Mouse (Mus musculus): ENCODE data around the gene Slit3.

The Slit3 gene

DNA sequence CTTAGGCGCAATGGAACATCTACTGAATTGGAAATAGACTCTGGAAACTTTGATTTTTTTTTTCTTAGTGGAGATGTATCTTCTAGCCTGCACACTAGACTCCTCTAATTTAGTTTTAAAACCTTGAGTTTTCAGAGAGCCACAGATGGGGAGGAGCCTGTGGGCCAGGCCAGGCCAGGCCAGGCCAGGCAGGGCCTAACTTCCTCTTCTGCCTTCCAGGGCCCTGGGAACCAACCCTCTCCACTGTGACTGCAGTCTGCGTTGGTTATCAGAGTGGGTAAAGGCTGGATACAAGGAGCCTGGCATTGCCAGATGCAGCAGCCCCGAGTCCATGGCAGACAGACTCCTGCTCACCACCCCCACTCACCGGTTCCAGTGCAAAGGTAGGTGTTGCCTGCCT, 539.9 kb downstream of the Slit3 start:
- no peak for DNase-seq

DNA sequence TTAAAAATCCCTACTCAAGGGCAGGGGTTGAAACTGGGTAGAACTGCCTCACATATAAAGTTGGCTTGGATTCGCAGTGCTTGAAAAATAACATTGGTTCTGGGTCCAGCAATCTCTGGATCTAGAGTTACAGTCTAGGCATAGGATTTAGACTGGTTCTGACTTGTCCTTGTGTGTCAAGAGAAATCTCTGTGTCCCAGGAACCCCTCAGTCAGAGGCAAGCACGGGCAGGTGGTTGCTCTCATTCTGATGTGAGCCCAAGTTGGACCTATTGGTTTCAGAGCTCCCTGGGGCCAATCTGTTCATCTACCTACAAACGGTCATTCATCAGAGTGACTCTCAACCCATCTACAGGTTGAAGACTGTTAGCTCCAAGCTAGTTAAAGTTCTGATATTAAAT, 541.9 kb downstream of the Slit3 start:
- DNase-seq = no peak

DNA sequence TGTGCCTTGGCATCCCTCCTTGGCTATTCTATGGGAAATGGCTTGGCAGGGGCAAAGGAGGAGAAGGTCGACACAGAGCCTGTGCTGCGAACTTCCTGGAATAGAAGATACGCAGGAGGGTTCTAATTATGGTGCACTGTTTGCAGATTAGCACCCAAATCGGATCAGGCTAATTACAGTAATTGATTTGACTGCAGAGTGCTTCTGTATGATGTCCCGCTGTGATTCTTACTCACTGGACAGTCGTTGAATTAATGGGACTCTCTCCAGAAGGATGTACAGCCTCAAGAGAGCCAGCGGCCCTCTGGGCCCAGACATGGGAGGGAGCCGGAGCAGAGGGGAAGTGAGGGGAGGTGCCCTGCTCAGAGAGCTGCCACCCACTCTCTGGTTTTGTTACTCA, 542.6 kb downstream of the Slit3 start:
- DNase-seq = no peak

DNA sequence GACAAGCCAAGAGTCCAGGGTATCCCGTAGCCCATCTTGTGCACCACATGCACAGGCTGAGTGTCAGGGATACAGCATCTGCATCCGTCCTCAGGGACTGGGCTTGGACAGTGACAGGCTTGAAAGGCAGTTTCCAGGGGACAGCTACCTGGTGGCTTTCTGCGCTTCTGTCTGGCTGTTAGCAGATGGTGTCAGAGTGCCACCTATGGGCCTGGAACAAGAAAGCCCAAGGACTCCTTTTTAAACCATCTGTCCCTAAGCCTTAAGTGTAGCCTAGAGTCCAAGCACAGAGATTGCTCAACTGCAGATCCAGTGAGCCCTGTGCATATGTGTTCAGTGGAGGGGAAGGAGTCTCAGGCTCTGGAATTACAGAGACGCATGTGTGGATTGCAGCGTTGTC, 544.0 kb downstream of the Slit3 start:
- peak; percentile 12 for DNase-seq

DNA sequence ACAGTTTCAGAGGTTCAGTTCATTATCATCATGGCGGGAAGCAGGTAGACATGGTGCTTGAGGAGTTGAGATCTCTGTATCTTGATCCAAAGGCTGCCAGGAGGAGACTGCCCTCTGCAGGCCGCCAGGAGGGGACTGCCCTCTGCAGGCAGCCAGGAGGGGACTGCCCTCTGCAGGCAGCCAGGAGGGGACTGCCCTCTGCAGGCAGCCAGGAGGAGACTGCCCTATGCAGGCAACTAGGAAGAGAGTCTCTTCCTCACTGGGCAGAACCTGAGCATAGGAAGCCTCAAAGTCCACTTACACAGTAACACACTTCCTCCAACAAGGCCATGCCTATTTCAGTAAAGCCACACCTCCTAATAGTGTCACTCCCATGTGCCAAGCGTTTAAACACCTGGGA, 546.4 kb downstream of the Slit3 start:
- peak; percentile 52 for DNase-seq

DNA sequence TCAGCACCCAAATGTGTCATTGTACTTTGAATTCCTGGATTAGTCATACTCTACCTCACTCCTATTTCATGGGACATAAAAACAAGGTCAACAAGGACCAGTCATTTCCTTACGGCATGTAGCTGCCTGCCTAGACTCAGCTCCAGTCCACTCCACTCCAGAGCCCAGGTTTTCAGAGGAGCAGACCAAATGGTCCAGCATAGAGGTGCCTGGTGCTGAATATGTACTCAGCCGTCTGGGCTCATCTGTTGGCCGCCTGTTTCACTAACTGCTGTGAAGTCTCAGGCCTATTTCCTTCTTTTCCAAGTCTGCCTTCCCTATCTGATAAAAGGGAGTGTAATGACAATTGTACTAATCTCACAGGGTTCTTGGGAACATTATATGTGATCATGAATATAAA, 547.1 kb downstream of the Slit3 start:
- DNase-seq = no peak

DNA sequence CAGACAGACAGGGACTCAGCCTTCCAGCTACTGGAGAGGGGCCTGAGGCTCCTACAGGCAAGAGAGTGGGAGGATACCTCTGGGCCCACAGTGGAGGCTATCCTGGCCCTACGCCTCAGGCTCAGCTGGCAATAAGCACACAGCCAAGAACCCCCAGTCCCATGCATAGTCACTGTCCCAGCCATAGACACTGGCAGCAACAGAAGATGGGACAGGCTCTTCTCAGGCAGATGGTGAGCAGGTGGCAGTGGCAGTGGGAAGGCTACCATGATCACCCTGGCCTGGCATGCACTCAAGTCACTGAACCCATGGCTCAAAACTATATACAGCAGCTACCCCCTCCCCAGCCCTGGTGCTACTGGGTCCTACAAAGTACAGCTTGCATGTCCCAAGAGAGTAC, 547.7 kb downstream of the Slit3 start:
- no peak for DNase-seq

DNA sequence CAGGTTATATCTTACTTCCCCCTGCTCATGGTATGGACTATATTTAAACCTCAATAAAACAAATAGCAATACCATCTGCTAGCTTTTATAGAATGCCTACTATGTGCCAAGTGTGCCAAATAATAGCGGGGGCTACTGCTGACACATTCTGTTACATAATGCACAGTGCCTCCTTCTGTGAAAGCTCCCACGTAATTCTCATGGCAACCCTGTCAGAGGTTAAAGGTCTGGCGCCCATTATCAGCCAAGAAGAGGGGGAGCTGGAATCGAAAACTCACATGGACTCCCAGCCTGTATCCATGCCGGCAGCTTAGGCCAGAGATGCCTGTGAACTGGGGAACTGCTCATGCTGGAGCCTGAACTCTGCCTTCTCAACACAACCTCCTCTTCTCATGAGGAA, 548.5 kb downstream of the Slit3 start:
- no peak for DNase-seq

DNA sequence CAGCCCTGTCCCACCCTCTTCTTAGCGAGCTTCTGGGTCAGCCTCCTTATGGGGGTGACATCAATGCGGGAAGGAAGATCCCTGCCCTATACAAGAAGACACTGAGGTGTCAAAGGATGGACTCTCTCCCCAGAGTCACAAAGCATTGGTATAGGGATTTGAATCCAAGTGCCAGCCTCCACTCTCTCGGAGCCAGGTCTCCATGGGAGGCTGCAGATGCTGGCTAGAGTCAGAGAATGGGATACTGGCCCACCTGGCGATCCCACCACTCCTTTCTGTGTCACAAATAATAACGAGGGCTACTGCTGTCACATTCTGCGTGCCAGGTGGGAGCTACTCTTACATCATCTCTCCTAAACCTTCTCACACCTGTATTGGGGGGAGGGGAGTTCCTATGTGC, 549.2 kb downstream of the Slit3 start:
- DNase-seq = no peak

DNA sequence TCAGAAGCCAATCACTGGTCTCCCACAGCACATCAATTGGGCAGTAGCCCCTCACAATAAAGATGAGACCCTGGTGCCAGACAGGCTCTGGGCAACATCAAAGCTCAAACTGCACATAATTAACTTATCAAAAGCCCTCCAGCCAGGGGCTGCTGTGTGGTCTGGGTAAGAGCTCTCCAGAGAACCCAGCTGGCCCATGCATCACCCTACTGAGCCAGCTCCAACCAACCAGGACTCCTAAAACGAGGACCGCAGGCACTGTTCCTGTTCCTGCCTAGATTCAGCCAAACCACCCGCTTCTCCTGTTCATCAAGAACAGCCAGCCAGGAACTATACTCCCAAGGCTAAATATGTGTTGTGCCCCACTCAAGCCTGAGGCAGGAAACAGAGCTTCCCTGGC, 549.7 kb downstream of the Slit3 start:
- no peak for DNase-seq

DNA sequence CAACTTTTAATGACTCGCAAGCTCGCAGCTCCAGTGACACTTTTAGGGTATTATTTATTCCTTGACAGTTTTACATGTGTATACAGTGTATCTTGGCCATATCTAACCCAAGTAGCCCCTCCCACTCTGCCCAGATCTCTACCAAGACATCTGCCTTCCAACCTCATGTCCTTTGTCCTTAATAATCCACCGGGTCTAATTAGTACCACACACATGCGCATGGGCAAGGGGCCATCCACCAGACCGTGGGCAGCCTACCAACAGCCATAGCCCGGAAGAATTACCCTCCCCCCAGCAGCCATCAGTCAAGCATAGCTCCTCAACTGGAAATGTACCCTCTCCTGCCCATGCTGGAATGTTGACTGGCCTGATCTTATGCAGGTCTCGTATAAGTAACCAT, 552.0 kb downstream of the Slit3 start:
- no peak for DNase-seq

DNA sequence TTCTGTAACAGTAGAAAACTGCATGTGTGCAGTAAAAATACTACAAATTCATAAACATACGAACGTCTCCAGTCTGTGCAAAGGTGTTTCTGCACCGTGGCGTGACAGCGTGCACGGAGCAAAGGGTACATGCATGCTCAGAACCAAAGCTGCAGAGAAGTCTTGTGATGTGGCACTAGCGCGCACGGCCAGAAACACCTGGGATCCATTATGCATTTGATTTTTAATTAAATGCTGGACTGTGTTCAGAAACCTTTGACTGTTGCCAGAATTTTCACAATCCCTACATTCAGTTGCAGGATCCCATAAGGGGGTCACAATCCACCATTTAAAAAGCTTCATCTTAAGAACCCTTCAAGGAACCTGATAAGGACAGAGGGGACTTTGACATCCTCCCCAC, 553.2 kb downstream of the Slit3 start:
- DNase-seq = no peak

DNA sequence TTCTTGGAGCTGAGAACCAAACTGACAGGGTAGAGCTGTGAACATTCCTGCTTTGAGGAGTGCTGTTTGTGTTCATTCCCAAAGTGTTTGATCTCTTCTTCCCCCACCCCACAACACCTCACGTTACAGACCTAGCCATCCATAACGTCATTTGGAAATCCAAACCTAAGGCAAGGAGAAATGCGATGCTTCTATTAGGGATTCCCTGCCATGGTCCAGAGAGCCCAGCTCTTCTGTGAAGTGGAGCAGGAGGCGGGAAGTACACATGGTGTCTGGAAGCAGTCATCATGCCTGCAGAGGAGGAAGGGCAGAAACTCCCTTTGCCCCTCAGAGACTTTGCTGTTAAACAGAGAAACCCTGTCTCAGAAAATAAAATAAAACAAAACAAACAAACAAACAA, 555.7 kb downstream of the Slit3 start:
- no peak for DNase-seq

DNA sequence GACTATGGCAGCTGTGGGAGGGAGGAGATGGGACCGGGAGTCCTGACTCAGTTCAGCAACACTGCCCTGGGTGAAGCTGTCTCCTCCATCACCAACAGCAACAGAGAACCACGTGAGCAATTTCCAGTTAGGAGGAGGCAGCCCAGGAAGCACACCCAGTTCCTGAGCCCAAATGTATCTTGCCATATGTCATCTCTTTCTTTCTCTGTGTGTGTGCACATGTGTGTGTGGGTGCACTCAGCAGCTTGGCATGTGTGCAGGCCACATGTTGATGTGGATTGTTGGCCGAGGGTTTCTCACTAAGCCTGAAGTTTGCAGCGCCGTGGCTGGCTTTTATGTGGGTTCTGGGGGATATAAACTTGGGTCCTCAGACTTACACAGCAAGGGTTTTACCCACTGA, 559.0 kb downstream of the Slit3 start:
- DNase-seq = no peak

DNA sequence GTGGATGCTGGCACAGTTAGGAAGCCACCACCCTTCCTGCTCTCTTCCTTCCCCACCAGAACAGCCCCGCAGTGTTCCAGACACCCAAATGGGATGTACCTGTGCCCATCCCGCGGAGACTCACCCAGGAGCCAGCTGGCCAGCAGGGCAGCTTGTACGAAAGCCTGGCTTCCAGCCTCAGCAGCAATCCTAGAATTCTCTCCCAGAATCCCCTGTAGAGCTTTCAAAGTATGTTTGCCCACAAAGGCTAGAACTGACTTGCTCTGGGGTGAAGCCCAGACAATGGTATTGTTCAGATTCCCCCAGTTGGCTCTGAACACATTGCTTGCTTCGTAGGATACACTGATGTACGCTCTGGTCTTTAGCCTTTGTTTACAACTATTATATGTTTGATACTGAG, 566.3 kb downstream of the Slit3 start:
- DNase-seq = no peak

DNA sequence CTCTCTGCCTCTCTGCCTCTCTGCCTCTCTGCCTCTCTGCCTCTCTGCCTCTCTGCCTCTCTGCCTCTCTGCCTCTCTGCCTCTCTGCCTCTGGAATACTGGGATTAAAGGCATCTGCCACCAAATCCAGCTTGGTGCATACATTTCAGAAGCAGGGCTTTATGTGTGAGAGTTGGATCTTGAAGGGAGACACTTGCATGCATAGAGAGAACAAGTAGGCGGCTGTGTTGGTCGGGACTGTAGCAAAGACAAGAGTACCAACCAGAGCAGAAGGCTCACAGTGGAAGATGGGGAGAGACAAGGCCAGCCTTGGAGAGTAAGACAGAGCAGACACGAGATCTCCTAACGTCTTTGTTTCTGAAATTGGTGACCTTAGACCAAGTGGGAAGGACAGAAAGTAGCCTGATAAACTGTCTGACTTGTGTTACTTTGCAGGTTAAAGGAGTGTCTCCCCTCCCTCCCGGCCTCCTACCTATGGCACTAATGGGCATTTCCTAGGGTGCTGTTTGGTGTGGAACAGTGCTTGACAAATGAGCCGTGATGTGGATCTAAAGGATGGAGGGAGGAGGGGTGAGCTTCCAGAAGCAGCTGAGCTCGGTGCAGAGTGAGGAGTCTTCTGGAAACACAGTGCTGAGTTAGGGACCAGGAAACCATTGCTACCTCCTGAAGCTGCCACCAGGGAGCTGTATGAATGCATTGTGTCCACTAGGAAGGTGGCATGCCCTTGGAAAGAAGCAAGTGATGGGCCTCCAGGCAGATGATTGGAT, 569.7 kb downstream of the Slit3 start:
- no peak for DNase-seq

DNA sequence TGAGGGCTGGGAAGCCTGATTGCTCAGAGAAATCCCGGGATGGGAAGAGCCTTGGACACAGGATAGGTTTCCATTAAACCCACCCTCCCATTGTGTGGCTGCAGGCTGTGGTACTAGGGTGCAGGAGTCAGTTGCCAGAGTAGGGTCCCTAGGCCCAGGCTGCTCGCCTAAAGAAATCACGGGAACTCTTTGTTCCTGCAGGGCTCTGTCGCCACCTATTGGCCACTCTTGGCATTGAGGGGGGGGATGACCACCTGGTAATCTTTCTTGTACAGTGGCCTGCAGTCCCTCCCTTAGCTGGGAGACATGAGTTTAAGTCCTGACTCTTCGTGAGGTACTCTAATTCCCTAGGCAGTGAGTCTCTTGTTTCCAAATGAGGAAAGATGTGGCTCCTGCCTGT, 572.1 kb downstream of the Slit3 start:
- peak; percentile 75 for DNase-seq

DNA sequence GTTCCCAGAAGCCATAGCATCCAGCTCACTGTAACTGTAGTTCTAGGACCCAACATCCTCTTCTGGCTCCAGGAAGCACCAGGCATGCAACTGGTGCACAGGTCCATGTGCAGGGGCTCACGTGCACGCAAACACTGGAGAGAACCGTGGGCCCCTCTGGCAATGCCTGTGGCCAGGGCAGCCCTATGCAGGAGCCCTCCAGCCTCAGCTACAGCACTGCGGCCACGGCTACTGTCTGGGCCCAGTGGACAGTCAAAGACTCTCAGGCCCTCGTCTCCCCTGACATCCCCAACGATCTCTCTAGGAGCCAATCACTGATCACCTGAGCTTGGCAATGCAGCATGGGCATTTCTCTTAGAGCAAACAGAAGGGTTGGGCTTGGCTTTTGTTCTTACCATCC, 572.6 kb downstream of the Slit3 start:
- no peak for DNase-seq

DNA sequence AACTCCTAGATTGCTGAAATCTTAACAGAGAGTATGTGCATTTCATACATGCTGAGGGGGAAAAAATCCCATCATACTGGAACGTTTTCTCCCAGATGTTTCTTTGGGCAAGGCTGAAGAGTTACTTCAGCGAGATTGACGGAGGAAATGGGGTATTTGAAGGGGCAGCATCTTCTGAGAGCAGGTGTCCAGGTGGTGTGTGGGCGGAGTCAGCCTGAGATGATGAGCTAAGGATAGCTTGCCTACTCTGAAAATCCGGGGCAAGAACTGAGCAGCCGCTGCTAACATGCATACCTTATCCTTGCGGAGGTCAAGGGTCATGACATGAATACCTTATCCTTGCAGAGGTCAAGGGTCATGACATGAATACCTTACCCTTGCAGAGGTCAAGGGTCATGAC, 576.5 kb downstream of the Slit3 start:
- no peak for DNase-seq

DNA sequence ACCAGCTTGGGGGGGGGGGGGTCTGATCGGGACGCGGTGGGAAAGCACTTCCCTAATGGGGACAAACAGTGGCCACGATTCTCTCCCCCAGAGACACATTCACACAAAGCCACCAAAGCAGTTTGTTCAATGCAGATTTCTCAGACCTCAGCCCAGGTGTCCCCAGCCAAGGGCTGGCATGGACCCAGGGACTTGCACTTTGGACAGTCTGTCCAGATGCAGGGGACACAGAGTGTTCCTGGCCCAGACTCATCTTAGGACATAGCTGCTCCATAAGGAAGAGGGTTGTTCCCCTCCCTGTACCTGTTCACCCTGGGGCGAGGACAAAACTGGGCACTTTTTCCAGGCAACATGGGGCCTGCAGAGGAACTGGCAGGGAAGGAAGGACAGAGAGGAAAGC, 577.9 kb downstream of the Slit3 start:
- no peak for DNase-seq

DNA sequence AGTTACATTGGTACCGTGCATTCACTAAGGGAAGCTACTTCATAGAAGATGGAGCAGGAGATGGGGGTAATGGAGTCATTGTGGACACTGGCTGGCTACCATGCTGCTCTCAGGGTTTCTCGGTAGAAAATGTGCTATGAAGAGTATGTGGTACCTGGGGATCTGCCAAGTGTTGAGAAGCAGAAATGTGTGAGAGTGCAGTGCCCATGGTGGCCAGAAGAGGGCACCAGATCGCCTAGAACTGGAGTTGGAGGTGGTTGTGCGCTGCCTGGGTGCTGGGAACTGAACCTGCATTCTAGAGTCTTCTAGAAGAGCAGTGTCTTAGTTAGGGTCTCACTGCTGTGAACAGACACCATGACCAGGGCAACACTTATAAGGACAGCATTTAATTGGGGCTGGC, 582.4 kb downstream of the Slit3 start:
- DNase-seq = no peak

DNA sequence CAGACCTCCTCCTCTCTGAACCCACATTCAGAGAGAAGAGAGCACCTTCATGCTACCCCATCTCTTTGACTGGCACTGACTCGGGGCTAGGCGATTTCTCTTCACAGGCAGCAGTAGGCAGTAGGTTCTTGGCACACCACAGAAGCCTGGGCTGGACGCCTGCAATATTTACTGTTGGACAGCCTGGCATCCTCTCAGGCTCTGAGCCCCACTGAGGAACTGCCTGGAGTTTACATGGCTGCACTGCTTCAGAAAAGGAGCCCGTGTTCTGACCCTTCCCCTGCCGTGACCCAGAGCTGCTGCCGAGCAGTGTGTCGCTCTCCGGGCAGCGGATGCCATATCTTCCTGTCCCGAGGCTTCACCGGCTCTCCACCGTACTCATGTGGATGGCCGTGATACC, 583.4 kb downstream of the Slit3 start:
- no peak for DNase-seq

DNA sequence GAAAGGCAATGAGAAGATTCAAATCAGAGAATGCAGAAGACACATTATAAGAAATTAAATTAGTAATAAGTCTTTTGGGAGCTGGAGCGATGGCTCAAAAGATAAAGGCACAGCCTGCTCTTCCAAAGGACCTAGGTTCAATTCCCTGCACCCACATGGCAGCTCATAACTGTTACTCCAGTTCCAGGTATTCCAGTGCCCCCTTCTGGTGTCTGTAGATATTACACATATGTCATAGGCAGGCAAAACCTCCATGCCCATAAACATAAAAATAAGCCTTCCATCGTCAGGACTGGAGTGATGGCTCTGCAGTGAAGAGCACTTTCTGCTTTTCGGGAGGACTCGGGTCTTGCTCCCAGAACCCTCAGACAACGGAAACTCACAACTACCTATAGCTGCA, 583.9 kb downstream of the Slit3 start:
- no peak for DNase-seq

DNA sequence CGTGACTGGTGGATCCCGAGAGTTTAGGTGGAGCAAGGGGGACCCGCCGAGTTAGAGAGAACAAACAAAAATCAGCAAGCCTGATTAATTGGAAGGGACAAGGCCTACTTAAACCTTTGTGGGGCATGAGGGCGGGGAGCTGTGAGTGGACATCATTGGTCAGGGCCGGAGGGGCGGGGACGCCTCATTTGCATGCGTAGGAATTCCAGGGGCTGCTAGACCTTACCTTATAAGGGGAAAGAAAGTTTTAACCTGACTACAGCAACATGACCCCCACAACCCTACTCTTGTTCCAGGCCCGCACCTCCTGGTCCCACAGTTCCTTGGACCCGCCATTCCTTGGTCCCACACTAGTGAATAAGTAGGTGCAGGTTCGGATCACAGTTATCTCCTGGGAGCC, 586.4 kb downstream of the Slit3 start:
- no peak for DNase-seq

DNA sequence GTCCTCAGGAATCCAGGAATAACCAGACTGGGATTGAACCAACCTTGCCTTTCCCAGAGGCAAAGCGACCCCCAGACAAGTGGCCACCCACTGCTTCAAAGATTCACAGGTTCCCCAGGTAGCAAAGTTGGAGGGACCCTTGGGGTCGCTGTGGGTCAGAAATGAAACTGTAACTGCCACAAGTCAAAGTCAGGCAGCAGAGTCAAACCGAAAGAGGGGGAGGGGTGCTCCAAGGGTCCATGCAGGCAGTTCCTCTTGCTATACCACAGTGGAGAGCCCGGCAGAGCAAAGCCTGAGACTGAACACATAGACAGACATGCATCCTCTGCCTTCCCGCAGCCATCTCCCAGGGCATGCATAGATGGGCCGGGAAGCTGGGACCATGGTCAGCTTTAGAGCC, 590.3 kb downstream of the Slit3 start:
- DNase-seq = no peak

DNA sequence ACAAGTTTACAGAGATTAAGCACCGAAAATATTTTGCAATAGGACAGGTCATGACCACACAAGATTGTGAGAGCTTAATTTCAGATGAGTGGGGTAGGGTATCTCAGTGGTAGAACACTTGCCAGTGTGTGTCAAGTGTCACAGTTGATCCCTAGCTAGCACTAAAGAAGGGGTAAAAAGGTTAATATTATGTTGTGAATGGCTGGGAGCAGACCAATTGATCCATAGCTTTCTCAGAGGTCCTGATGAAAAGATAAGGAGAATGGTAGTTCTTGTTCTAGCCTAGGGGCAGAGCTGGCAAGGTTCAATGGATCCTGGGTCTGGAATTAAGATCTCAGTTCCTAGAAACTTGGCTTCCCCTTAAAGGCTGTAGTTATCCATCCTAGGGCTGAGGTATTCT, 597.9 kb downstream of the Slit3 start:
- DNase-seq = no peak

All from thymus, postnatal 4 days (tissue).